Mouse (Mus musculus): Measurements from ENCODE around the gene Pik3cd. TPM values are rescaled to one million over a fixed set of nuclear protein-coding genes. Genes with fewer than 3 reads are reported as not detected.
A peak's percentile ranks its signal among the peaks of the same experiment; 100 is the strongest.

The Pik3cd gene
- total and polyA plus RNA-seq, 3 experiments = 57.0 to 95.0 (median 72.1) TPM

DNA sequence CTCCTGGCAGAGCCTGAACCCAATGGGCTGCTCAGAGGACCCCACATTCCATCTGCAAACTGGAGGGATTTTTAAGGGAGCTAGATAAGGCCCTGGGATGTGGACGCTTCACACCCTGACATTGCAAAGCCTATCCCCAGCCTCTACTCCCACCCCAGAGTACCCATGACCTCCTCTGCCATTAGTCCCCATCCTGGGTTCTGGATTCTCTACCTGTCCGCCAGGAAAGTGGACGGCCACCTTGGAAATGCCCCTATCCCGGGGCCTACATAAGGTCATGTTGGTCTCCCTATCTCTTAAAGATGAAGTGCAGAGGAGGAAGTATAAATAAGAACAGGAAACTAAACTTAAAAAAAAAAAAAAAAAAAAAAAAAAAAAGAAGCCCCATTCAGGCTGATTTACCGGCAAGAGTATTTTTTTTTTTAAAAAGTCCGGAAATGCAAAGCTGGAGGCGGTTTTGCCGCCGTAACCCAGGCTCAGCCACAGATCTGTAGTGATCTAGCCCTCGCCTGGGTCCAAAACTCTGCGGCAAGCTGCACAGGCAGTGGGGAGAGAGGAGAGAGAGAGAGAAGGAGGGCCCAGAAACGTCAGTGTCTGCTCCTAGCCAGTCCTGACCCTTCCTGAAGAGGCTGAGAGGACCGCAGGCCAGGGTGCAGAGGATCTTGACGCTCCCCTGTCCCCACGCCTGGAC is 4.7 kb downstream of the Pik3cd start:
- Histone ChIP-seq H3K9ac (ENCODE audit: insufficient read depth, low read depth) (peak overlapping the region; percentile 94), H3K27ac (ENCODE audit: insufficient read depth, low read depth) (peak overlapping the region; percentile 97), H3K4me3 (replicated peaks in 1 of 3; ENCODE audit: low read depth in 2 of 3, low read length in 2 of 3, poor library complexity in 1 of 3) (peak overlapping the region; percentile 63 to 92 (median 77)), H3K9me3 (replicated peaks; ENCODE audit: low read length) (no peaks in the 10 kb centered on the region), H3K4me1 (ENCODE audit: control insufficient read depth in 1 of 2, insufficient read depth in 2 of 2) (peaks cover 10 to 44% of the 10 kb centered on the region in 2 experiments), H3K4me2 (ENCODE audit: insufficient read depth, low read depth, poor library complexity, severe bottlenecking) (peak overlapping the region; percentile 92), H3K36me3 (replicated peaks in 1 of 2; ENCODE audit: control insufficient read depth in 1 of 2, insufficient read depth in 1 of 2, low read length in 1 of 2) (peaks cover 4 to 24% of the 10 kb centered on the region in 2 experiments), H3K79me2 (replicated peaks; ENCODE audit: control insufficient read depth, extremely low read depth, insufficient read depth, poor library complexity, severe bottlenecking) (peaks cover 77% of the 10 kb centered on the region), H3K27me3 (replicated peaks) (no peaks in the 10 kb centered on the region)
- in situ Hi-C loops (cut with MboI; ENCODE audit: low pct_ligation_motif_present, low pct_unique_long_range_greater_than_20kb, low sequenced_read_pairs) = loop anchor here (5.0 kb wide), 1 partner anchor 40 kb away; no protein-coding TSS in a partner anchor
- dilution Hi-C loops (cut with MboI; ENCODE audit: extremely low pct_ligation_motif_present, extremely low pct_unique_long_range_greater_than_20kb, low sequenced_read_pairs) = no loop called here
- no peak for TF ChIP-seq MEF2A (IDR thresholded peaks at IDR 0.05; ENCODE audit: borderline replicate concordance, low read depth, low read length)
- TF ChIP-seq MYC (IDR thresholded peaks at IDR 0.05; ENCODE audit: low read depth, low read length) = no peak
- TF ChIP-seq MAZ (IDR thresholded peaks at IDR 0.05; ENCODE audit: low read depth, low read length) = no peak
- no peak for TF ChIP-seq SIN3A (IDR thresholded peaks at IDR 0.05; ENCODE audit: low read length)
- TF ChIP-seq TCF12 (IDR thresholded peaks at IDR 0.05; ENCODE audit: low read depth, low read length) = peak; percentile 19; the same call in 1 of the 2 replicates
- TF ChIP-seq CHD1 (IDR thresholded peaks at IDR 0.05; ENCODE audit: low read depth, low read length) = 0 out of 2 replicates have a peak, but pooled peaks have one; percentile 21
- TF ChIP-seq IRF4 (IDR thresholded peaks at IDR 0.05; ENCODE audit: low read depth, low read length) = no peak
- no peak for TF ChIP-seq USF1 (IDR thresholded peaks at IDR 0.05; ENCODE audit: low read depth, low read length)
- peak; percentile 97 for TF ChIP-seq ZNF384 (IDR thresholded peaks at IDR 0.05; ENCODE audit: low read depth, low read length)
- TF ChIP-seq E2F4 (IDR thresholded peaks at IDR 0.05; ENCODE audit: insufficient replicate concordance, low read depth, low read length) = 0 out of 2 replicates have a peak, but pooled peaks have one; percentile 27
- no peak for TF ChIP-seq JUN (IDR thresholded peaks at IDR 0.05; ENCODE audit: insufficient read depth, low read depth, low read length)
- peak; percentile 34 for TF ChIP-seq POLR2A (IDR thresholded peaks at IDR 0.05; ENCODE audit: low read depth, low read length)
- TF ChIP-seq RAD21 (IDR thresholded peaks at IDR 0.05; ENCODE audit: low read depth, low read length) = no peak
- TF ChIP-seq ZMIZ1 (IDR thresholded peaks at IDR 0.05; ENCODE audit: low read depth, low read length) = no peak
- no peak; the same call in 1 of the 2 replicates for TF ChIP-seq NELFE (IDR thresholded peaks at IDR 0.05; ENCODE audit: low read depth, low read length)
- no peak for TF ChIP-seq PAX5 (IDR thresholded peaks at IDR 0.05; ENCODE audit: low read length)
- no peak for TF ChIP-seq USF2 (conservative IDR thresholded peaks at IDR 0.05; ENCODE audit: low read depth, low read length)
- 0 out of 2 replicates have a peak, but pooled peaks have one; percentile 26 for TF ChIP-seq ELF1 (IDR thresholded peaks at IDR 0.05; ENCODE audit: low read depth, low read length)
- no peak for TF ChIP-seq KAT2A (IDR thresholded peaks at IDR 0.05; ENCODE audit: insufficient replicate concordance, low read length)
- no peak for TF ChIP-seq UBTF (IDR thresholded peaks at IDR 0.05; ENCODE audit: low read depth, low read length)
- no peak for DNase-seq (ENCODE audit: extremely low read depth)
